Mouse (Mus musculus): ENCODE measurements around the gene Kcnh7.
"Not testable (repeated sequence)": the region's sequence is repeated elsewhere in the genome, so short reads cannot be mapped to it uniquely, and the experiment has no call there.

Gene Kcnh7

GRCm38 (mm10) chr2:62717270-62717669 lies 466.8 kb downstream of the Kcnh7 start:
- DNase-seq (ENCODE audit: low read depth), result no peak

DNA sequence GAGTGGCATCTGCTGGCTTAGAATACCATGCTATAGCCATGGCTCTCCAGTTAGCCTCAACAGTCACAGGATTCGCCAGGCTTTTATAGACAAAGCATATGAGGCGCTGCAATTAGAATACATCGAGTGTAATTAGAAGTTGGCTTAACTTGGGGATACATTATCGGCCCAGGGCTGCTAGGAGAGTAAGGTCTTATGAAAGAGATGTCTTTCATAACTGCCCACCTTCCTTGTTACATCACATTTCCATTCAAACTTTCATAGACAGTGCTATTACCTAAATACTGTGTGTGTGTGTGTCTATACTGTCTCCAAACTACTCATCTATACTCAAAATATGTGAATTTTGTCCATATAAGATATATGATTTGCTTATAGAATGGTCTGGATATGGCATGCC lies 468.8 kb downstream of the Kcnh7 start:
- DNase-seq (ENCODE audit: low read depth), result no peak

DNA sequence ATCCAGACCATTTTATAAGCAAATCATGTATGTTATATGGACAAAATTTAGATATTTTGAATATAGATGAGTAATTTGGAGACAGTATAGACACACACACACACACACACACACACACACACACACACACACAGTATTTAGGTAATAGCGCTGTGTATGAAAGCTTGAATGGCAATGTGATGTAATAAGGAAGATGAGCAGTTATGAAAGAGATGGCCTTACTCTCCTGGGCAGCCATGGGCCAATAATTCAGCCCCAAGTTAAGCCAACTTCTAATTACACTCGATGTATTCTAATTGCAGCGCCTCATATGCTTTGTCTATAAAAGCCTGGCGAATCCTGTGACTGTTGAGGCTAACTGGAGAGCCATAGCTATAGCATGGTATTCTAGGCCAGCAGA lies 469.7 kb downstream of the Kcnh7 start:
- DNase-seq (ENCODE audit: low read depth), result not testable (repeated sequence)

DNA sequence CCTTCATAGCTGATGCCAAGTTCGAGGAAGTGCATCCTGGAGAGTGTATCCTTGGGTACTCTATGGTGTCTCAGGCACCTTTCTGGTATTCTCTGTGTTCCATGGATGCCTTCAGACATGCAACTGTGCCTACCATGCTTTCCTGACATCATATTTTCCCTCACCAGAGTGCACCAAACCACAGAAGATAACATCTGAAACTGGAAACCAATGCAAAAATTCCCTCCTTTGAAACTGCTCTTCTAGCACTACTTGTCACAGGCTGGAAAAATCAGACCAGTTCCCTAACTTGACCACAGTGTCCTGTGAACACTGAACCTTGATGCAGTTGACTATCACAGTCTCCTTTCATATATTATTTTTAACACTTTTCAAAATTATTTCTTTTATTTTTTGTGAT lies 474.5 kb downstream of the Kcnh7 start:
- DNase-seq (ENCODE audit: low read depth), result no peak

DNA sequence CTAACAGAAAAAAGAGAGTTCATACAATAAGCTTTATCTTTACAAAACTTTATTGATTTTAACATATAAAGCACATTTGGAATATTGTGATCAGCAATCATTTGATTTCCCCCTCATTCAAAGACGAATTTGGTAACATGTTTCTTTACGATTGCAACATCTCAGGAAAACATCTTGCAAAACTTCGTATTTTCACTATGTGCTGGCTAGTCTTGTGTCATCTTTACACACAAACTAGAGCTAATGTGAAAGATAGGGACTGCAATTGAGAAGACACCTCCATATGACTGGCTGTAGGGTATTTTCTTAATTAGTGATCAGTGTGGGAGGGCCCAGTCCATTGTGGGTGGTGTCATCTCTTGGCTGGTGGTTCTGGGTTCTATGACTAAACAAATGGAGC lies 477.8 kb downstream of the Kcnh7 start:
- DNase-seq (ENCODE audit: low read depth), result no peak

DNA sequence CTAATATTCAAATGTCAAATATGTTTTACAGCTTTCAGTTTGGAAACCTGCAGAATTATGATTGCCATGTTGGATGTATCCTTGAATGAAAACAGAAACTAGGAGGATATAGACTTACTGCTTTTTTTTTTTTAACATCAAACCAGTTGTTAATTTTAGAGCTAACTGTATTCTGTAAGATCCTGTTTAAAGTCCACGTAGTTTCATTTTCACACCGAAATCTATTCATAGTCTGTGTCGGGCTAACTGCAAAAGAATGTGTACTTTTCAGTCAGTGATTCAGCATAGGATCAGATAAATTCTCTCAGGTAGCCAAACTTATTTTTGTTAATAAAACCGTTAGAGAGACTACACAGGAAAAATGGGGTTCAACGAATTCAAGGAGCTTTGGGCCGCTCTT lies 498.2 kb downstream of the Kcnh7 start:
- DNase-seq (ENCODE audit: low read depth), result no peak

DNA sequence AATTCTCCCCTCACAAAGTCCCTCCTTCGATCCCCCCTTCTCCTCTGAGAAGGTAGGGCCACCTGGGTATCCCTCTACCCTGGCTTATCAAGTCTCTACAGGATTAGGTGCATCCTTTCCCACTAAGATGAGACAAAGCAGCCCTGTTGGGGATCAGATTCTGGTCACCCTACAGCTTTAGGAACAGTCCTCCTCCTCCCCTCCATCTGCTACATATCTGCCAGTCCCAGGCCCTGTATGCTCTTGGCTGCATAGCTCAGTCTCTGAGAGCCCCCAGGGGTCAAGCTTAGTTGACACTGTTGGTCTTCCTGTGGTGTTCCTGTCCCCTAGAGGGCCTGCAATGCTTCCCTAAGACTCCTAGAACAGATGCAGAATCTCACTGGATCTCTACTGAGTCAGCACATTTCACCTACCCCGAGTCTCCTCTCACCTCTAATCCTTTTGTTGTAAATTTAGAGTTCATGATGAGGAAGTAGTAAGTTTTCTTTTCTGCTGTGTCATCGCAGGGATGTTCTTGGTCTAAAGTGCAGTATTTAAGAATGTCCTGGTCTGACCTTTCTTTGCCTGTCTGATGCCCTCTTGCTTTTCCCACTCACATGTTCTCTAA lies 499.0 kb downstream of the Kcnh7 start:
- no peak for DNase-seq (ENCODE audit: low read depth)

GRCm38 (mm10) chr2:62681667-62682066 lies 502.4 kb downstream of the Kcnh7 start:
- DNase-seq (ENCODE audit: low read depth), result no peak

GRCm38 (mm10) chr2:62672788-62673187 lies 511.3 kb downstream of the Kcnh7 start:
- DNase-seq (ENCODE audit: low read depth), result no peak

DNA sequence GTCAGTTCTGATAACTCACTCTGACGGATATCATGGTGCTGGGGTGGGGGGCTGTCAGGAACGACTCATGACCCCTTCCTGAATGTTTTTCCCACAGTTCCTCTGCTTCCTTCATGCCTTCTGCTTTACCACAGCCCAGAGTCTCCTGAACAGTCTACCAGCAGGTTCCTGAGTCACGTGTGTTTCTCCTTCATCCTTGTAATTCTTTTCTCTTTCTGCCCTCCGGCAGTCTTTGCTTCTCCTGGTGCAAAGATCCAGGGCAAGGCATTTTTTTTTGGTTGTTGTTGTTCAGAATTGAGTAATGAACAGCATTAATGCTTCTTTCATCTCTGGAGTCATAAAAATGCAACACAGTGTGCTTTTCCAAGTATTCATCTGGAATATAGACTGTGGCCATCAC lies 513.3 kb downstream of the Kcnh7 start:
- no peak for DNase-seq (ENCODE audit: low read depth)

- no peak for DNase-seq (ENCODE audit: low read depth)
Observed at GRCm38 (mm10) chr2:62670301-62670700, 513.8 kb downstream of the Kcnh7 start.

- DNase-seq (ENCODE audit: low read depth), result no peak
Observed at GRCm38 (mm10) chr2:62669848-62670247, 514.2 kb downstream of the Kcnh7 start.

GRCm38 (mm10) chr2:62665536-62665935 lies 518.6 kb downstream of the Kcnh7 start:
- DNase-seq (ENCODE audit: low read depth), result no peak

DNA sequence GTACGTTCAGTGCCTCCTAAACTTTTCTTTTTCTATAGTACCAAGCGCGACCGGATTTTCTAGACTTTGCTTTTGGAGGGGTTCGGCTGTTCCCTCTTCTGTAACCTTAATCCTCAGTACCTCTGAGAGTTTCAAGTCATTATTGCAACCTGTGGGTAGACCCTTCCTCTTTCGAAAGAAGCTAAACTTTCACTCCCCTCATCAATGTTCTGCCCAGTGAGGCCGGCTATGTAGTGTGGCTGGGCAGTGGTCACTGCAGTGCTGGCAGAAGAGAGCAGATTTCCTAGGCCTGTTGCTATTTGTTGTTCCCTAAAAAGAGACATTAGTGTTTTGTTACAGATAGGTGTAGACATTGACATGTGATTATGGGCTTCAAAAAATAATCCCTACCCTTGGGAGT lies 519.2 kb downstream of the Kcnh7 start:
- no peak for DNase-seq (ENCODE audit: low read depth)

- DNase-seq (ENCODE audit: low read depth), result peak; percentile 88
Observed at GRCm38 (mm10) chr2:62664135-62664670, 519.9 kb downstream of the Kcnh7 start, which contains the start of gene Gca. Gene Gca (plus strand): TSS chr2:62664285.

DNA sequence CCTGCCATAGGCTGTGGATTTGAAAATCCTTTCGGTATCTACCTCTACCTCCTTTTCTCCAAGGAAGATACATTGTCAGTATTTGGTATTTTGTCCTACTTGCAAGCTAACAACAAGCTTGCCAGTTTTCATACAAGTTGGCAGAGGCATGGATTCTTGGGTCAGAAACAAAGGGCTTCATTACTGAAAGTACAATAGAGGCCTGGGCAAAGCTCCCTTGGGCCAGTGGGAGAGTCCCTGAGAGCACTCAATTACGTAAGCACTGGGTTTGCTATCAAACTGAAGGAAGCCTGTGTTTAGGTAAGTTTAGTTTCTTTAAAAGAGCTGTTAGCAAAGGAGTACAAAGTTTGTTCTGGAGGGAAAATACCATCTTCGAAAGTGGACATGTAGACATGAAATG lies 521.5 kb downstream of the Kcnh7 start:
- no peak for DNase-seq (ENCODE audit: low read depth)

DNA sequence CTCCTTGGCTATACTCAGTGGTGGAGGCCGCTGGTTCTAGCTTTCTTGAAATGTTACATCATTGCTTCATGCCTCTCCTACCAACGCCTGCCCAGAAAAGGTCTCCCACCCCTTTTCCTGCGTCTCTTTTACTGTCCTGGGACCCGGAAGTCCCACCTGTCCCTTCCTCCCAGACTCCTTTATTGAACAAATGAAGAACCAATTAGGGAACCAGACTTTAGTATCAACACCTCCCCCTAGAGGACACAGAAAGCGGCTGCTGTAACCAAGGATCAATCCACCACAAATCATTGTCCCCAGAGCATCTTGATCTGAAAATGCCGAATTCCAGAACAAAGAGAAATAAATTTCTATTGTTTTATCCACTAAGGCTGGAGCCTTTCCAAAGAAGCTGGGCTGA lies 523.5 kb downstream of the Kcnh7 start:
- peak; percentile 30 for DNase-seq (ENCODE audit: low read depth)

DNA sequence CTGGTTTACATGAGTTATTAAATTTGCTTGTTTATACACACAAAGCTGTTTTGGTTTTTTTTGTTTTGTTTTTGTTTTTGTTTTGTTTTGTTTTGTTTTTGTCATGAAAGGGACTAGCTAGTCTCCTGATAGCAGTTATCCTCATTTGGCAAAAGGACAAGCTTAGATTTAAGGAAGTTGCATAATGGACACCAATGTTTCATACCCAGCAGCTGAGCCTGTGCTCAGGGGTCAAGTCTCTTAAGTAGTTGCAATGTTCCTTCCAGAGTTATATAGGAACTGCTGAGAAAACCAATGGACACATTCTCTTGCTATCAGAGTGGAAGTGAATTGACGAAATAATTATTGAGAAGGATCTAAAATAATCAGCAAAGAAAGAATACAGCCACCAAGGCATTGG lies 528.0 kb downstream of the Kcnh7 start:
- DNase-seq (ENCODE audit: low read depth), result no peak

DNA sequence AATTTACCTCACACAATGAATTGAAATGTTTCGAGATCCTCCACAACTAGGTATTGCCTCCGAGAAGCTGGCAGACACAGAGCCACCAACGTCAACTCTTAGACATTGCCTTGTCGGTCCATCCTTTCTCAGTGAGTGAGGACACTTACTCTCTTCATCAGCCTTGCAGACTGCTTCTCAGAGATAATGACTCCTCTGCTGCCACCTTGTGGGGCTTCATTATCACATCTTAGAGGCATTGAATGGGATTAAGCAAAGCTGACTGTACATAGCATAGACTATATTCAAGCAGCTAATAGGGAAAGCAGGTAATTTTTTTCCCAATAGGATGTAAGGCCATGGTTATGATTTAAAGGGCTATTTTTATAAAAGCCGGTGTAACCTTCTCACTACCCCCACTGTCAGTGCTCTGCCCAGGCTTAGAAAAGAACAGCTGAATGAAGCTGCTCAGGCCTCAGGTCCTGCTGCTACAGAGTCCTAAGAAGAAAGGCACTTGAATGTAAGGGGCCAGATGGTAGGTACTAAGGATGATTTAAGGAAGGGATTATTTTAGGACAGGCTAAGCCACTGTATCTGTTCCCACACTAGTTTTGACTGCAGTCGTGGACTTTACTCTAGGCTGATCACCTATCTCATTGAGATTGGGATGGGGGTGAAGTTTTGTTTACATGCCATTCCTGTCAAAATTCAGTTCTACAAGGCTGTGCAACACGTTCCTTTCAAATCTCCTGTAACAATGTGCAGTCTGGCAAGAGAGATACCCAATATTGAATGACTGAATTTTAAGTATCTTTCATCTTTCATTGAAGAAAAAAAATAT lies 529.4 kb downstream of the Kcnh7 start:
- DNase-seq (ENCODE audit: low read depth), result peak; percentile 76

DNA sequence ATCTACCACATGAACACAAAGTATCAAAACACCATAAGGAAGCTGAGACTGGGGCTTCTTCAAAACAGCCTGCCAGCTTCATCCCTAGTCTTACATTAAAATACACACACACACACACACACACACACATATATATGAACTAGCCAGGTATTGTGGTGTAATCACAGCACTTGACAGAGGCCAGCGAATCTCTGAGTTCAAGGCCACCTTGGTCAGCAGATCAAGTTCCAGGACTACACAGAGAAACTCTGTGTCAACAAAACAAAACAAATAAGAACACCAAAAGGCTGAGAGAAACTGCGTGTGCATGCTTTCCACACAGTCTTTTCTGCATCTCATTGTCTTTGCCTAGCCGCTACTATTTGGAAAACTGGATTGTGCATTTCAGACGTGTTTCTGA lies 531.6 kb downstream of the Kcnh7 start:
- no peak for DNase-seq (ENCODE audit: low read depth)

DNA sequence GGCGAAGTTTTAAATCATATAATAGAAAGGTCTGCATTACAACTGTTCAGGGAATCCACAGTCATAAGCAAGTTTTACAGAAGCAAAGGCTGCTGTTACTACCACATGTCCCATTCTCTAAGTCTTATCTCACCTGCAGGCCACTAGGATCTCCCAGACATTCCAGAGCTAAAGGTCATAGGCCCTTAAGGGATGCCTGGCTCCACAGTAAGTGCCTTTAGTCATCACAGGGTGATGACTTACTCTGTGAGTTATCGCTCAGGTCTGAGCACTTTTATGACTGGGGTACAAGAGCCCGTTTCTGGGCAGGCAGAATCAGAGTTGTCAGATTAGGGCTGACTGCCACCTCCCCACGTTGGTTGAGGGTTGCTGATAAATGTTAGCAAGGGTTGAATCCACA lies 532.2 kb downstream of the Kcnh7 start:
- DNase-seq (ENCODE audit: low read depth), result no peak

- no peak for DNase-seq (ENCODE audit: low read depth)
Observed at GRCm38 (mm10) chr2:62646671-62647289, 537.3 kb downstream of the Kcnh7 start.

DNA sequence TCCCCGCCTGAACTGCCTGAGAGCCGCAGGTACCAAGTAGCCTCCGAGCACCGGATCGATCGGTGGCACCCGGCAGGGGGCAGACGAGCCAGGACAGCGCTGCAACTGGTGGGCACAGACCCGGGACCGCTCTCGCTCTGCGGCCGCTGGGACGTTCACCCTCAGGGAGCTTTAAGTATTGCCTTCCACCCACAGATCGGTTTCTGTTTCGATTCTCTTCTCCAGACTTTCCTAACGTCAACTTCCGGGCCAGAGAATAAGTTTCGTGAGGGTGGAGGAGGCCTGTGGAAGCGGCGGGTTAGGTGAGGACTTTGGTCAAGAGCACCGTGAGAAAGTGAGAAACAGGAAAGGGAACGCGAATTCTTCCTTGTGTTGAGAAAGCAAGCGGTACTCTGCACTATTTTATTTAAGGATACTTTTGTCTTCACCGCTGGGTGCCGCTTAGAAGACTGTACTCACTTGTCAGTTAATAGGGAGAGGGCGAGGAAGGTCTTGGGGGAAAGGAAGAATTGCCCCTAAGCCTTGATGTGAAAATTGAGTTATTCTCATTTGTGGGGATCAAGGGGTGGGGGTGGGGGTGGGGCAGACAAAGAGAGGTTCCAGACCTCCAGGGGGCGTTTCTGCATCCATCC lies 538.0 kb downstream of the Kcnh7 start, which contains the start of gene Ifih1:
Ifih1 (minus strand) TSS at position 242 of the 632 bp plus-strand sequence.
- peak; percentile 91 for DNase-seq (ENCODE audit: low read depth)
